Mouse (Mus musculus): Measurements from ENCODE around the gene Olfr316.
"Not testable (repeated sequence)": the region's sequence is repeated elsewhere in the genome, so short reads cannot be mapped to it uniquely, and the experiment has no call there.

Gene Olfr316

GRCm38 (mm10) chr11:58752434-58752833 is at the start of gene Olfr316:
Gene Olfr316 (plus strand): TSS chr11:58752734.
- no peak for DNase-seq (ENCODE audit: low spot score)

DNA sequence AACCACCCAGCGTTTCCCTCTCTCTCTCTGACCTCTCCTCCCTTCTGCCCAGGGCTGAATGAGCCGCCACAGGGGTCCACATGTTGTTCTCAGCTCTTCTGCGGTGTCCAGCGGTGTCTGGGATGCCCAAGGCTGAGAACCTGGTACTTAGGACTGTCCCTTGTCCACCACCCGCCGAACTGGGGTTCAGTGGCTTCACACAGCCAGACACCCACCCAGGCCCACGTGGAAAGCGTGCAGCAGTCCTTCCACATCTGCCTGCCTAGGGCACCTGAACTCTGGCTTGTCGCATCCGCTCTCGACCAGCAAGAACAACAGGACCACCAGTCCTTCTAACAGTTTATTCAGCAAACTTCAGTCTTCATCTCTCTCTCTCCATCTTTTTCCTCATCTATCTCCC is 43.4 kb upstream of the Olfr316 start:
- no peak for DNase-seq (ENCODE audit: low spot score)

DNA sequence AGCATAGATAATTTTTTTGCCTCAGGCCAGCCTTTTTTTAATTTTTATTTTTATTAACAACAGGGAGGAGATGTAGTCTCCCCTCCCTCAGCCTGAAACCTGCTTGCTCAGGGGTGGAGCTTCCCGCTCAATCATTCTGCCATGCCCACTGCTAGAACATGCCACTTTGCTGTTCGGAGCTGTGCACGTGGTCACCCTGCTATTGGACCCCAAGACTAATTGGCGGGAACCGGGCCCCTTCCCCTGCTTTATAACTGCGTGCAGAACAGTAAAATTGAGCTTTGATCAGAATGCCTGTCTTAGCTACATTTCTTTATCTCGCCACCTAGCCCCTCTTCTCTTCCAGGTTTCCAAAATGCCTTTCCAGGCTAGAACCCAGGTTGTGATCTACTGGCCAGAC is 34.8 kb upstream of the Olfr316 start:
- not testable (repeated sequence) for DNase-seq (ENCODE audit: low spot score)

DNA sequence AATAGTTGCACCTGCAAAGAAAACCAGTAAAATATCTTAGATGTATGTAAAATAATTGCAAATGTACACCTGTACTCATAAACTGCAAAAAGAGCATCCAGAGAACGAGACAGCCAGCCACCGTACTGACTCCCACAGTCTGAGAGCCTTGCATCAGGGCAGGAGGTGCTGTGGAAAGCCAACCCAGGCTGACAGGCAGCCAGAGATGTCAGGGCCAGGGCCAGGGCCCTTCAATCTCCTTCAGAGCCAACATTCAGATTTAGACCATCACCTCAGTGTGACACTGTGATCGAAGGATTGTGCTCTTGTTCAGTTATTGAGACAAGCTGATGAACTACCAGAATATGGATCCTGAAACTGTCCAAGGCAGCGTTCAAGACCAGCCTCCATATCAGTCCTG is 32.8 kb upstream of the Olfr316 start:
- DNase-seq (ENCODE audit: low spot score), result no peak

DNA sequence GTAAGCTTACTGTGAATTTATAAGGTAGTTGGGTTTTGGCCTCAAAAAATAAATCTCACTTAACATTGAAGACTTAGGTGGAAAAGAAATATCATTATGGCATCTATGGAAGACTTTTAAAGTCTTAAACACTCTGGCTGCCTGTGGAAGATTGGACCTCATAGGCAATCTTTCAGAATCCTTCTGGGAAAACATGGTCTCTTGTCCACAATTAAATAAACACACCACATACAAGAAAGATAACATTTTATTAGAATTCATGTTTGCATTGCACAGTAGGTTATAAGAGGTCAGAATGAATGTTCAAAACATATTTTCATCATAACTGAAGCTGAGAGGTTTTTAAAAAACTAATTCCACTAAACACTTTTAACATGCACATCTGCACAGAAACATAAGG is 28.6 kb upstream of the Olfr316 start, which contains the start of gene Olfr318:
Gene Olfr318 (minus strand): TSS at position 101 of the 400 bp plus-strand sequence.
- no peak for DNase-seq (ENCODE audit: low spot score)

- not testable (repeated sequence) for DNase-seq (ENCODE audit: low spot score)
Measured at GRCm38 (mm10) chr11:58727896-58728650, 24.5 kb upstream of the Olfr316 start.

GRCm38 (mm10) chr11:58733372-58733771 is 19.2 kb upstream of the Olfr316 start:
- DNase-seq (ENCODE audit: low spot score), result no peak

GRCm38 (mm10) chr11:58738792-58739262 is 13.7 kb upstream of the Olfr316 start, which contains the start of gene Olfr317:
Gene Olfr317 (minus strand): TSS chr11:58739212.
- no peak for DNase-seq (ENCODE audit: low spot score)

GRCm38 (mm10) chr11:58751096-58751495 is 1.4 kb upstream of the Olfr316 start:
- not testable (repeated sequence) for DNase-seq (ENCODE audit: low spot score)

DNA sequence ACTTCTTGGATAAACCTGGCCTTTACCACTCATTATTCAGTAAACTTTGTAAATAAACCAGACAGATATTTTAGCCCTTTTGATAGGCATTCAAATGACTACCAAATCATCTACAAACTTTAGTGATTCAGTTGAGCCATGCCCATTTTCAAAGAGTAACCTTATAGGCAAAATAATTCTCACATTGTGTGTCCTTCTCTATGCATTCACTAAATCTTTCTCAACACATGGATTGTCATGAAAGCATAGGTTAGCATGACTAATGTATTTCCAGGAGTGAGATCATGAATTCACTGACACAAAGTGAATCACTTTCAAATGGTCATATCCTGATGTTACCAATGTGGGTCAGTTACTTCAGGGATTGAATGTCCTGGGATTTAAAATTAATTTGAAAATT is 20.4 kb downstream of the Olfr316 start, which contains the start of gene Olfr315:
Gene Olfr315 (plus strand): TSS at position 301 of the 400 bp plus-strand sequence.
- DNase-seq (ENCODE audit: low spot score), result no peak

GRCm38 (mm10) chr11:58782480-58783089 is 30.1 kb downstream of the Olfr316 start, which contains the start of gene Olfr314:
Gene Olfr314 (plus strand): TSS chr11:58782952.
- DNase-seq (ENCODE audit: low spot score), result no peak

DNA sequence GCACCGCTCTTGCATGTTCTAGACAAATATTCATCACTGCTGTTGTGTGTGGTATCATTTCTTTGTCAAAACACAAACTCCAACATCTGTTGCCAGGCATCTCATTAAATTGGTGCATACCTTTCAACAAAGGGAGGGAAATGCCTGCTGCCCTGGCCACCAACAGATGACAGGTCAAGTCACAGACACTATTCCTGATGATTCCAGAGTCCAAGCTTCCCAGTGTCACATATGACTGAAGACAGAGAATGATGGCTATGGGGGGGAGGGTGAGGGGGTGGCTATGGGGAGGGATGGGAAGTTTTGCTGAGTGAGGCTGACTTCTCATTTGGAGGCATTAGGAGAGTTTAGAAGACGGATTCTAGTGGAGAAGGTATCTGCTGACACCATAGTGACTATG is 31.6 kb downstream of the Olfr316 start:
- DNase-seq (ENCODE audit: low spot score), result no peak

- DNase-seq (ENCODE audit: low spot score), result no peak
Measured at GRCm38 (mm10) chr11:58787651-58788050, 35.1 kb downstream of the Olfr316 start.

- DNase-seq (ENCODE audit: low spot score), result no peak
Measured at GRCm38 (mm10) chr11:58788346-58788745, 35.8 kb downstream of the Olfr316 start.

DNA sequence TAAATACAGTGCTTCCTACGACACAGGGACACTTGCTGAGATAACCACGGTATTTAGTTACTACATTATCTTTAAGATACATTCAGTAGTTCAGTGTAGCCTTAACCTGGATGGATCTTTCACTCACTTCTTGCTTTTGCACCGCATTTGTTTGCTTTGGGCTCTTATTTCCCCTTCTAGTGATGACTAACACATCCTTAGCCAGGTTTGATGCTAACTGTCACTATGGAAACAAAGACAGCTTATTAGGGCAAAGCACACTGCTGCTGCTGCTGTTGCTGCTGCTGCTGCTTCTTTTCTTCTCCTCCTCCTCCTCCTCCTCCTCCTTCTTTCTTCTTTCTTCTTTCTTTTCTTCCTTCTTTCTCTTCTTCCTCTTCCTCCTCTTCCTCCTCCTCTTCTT is 37.0 kb downstream of the Olfr316 start:
- no peak for DNase-seq (ENCODE audit: low spot score)

- no peak for DNase-seq (ENCODE audit: low spot score)
Measured at GRCm38 (mm10) chr11:58790053-58790452, 37.5 kb downstream of the Olfr316 start.

DNA sequence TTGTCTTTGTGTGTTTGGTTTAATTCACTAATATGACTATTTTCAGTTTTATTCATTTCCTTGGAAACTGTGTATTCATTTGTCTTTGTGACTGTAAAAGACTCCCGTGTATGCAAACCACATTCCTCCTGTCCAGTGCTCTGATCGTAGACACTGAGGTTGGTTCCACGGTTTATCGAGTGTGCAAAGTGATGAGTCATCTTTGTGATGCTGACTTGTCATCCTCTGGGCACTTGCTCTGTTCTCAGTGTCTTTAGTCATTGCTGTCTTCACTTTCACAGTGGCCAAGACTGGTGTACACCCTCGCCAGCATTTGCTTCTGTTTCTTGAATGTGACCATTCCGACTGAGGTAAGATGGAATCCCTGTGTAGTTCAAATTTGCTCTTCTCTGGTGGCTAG is 38.1 kb downstream of the Olfr316 start:
- no peak for DNase-seq (ENCODE audit: low spot score)

- DNase-seq (ENCODE audit: low spot score), result no peak
Measured at GRCm38 (mm10) chr11:58795856-58796255, 43.3 kb downstream of the Olfr316 start.

- no peak for DNase-seq (ENCODE audit: low spot score)
Measured at GRCm38 (mm10) chr11:58796850-58797249, 44.3 kb downstream of the Olfr316 start.

- no peak for DNase-seq (ENCODE audit: low spot score)
Measured at GRCm38 (mm10) chr11:58799747-58800146, 47.2 kb downstream of the Olfr316 start.

GRCm38 (mm10) chr11:58801558-58802228 is 49.2 kb downstream of the Olfr316 start, which contains the start of gene Fam183b:
Gene Fam183b (minus strand): TSS chr11:58801960.
- no peak for DNase-seq (ENCODE audit: low spot score)

- DNase-seq (ENCODE audit: low spot score), result no peak
Measured at GRCm38 (mm10) chr11:58803871-58804270, 51.3 kb downstream of the Olfr316 start.
